Mouse (Mus musculus) adrenal gland, postnatal 14 days (tissue): ENCODE data around the gene Nucb1. TPM values are rescaled to one million over a fixed set of nuclear protein-coding genes. Genes with fewer than 3 reads are reported as not detected.
"Not testable (repeated sequence)": the region's sequence is repeated elsewhere in the genome, so short reads cannot be mapped to it uniquely, and the experiment has no call there.

ENCODE experiments used
- DNase-seq: peaks from one replicate; pipeline ENCODE4 v3.0.0; 2021; ENCODE audit warnings: mixed read lengths
- total RNA-seq: library from RNA; stranded (reverse); gene quantifications from 2 replicates; pipeline ENCODE4 v1.2.3, GENCODE M21; 2021

Gene Nucb1
- total RNA-seq, 1 experiment from 2014 or later, result 204 TPM

DNA sequence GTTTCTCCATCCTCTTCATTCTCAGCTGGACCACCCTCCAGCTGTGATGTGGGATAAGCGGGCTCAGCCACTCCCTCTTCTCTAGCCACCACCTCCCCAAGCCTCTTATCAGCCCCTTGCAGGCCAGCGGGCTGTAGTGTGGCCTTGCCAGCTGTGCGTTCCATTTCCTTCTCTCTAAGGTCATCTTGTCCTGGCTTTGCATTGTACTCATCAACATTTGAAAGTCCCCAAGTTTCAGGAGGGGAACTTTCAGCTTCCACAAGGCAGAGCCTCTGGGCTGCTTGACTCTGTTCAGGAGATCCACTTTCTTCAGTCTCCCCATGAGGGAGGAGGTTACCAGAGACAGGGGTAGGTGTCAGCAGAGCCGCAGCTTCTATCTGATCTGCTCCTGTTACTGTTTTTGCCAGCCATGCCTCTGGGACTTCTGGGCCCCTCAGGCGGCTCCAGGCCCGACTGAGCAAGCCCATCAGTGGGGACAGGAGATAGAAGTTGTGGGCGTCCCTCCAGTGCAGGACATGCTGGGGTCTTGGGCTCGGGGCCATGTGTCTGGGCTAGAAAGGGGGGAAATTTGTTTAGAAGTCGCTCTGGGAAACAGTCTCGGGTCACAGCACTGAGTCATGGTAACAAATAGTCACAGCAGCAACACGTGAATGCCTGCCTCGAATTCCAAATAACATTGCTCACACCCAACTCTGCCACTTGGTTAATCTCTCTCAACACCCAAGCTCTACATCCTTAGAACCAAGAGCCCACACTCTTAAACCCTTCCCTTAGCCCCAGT, 14.8 kb upstream of the Nucb1 start:
- peak; percentile 52 for DNase-seq

DNA sequence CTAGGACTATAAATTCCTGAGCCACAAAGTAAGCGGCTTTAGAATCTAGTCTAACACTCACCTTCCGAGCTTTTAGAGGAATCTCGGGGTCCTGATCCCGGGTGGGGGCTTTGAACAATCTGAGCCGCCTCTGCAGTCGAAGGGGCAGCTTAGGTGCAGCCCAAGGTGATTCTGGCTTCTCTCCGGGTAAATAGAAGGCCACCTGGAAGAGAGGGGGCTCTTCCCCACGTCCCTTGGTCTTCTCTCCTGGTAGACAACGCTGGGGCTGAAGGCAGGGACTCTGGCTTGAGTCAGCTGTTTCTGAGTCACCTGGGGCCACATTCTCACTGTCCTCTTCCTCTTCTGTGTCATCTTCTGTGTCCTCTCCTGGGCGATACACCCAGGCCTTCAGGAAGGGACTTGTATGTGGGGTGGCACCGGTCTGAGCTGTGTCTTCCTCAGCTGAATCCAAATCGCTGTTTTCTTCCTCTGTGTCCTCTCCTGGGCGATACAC, 13.5 kb upstream of the Nucb1 start:
- no peak for DNase-seq

DNA sequence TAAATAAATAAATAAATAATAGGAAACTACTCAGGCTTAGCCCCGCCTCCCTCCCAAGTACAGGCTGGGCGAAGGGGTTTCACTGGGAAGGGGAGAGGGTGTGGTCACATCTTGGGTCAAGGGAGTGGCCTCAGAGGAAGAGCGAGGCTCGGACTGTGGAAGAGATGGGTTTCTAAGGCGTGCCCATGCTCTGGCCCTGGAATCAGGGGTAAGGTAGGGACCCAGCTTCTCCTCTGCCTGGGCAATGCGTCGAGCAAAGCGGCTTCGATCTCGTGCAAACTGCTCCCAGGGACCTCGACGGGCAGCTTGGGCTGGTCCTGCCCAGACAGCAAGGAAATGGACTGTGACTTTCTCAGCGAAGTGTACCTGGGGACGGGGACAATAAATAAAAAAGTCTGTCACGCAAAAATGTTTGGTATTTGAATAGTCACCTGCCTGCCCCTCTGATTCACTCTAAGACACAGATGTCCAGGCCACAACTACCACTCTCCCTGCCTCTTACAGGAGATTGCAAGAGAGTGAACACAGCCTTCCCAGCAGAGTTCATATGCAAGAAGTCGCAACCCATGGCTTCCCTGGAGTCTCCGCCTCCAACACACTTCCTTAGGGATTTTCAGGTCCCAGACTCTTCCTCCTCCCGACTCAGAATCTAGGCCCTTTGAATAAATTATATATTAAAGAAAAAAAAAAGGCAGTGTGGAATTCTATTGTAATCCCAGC, 12.9 kb upstream of the Nucb1 start:
- no peak for DNase-seq

DNA sequence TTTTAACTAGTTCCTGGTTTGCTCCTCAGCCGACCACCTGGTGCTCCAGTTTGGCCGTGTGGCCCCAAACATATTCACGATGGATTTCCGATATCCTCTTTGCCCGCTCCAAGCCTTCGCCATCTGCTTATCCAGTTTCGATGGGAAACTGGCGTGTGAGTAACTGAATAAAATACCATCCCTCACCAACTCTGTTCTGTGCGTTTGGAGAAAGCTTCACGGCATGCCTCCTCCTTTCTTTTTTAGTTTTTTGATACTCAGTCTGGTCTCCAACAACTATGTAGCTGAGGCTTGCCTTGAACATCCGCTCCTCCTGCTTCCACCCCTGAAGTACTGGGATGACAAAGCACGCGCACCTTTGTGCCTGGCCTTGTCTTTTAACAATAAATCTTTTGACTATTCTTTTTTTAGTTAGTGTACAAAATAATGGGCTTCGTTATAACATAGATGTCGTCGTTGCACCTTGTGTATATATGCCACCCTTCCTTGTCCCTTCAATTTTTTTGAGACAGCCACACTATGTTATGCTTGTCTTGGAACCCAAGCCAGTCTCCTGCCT, 12.1 kb upstream of the Nucb1 start:
- no peak for DNase-seq

DNA sequence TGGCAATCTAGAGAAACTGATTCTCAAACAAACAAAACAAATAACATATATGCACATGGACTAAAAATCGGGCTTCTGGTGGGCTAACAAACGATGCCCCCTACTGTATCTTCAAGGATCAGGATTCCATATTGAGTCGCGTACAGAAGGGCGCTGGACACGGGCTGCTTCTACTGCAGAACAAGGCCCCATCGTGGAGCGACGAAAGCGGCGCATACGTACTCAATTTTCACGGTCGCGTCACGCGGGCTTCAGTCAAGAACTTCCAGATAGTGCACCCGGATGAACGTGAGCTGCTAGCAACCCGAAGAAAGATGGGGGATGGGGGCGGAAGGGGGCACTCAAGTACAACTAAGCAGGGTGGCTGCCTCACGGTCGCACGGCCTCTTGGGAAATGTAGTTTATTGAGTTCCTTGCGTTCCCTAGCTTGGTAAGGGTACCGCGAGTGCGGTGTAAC, 11.6 kb upstream of the Nucb1 start:
- DNase-seq, result peak; percentile 92

DNA sequence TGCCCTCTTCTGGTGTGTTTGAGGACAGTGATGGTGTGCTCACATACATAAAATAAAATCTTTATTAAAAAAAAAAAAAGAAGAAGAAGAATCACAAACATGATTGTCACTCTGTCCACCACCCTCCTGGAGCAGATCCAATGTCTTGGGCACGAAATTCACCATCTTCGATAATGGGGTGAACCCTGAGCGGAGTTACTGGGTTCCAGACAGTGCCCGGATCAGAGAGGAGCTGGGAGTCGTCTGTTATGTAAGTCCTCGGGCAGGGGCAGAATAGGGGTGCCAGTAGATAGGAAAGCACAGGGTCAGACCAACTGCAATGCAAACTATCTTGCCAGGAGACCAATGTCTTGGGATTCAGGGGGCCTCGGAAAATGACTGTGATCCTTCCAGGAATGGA, 10.4 kb upstream of the Nucb1 start:
- no peak for DNase-seq

DNA sequence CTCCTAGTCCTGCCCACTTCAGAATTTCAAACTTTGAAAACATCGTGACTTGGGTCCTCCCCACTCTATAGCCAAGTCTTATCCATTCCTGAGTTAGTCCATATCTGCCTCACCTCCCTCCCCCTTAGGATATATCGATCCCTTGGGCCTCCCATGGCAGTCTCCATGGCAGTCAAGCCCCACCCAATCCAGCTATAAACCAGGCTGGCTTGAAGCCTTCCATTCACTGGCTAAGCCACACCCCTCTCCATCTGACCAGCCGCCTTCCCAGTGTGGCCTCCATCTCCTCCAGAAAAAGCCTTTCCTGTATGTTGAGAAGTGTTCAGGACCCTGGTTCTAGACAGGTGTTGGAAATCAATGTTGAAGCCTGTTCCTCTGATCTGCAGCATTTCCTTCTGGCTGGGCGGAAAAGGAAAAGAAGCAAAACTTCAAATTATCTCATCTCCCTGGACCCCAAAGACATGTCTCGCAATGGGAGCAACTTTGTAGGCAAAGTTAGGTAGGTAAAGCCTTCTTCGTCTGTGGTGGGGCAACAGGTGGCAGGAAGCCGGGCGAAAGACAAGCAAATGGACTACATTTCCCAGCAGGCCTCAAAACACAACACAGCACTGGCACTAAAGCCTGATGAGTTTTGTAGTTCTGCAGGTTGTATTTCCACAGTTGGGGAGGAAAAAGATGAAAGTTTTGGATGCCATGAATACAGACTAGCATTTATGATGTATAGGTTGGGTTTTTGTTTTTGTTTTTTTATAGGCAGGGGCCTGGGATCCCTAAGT, 9.3 kb upstream of the Nucb1 start:
- DNase-seq, result no peak

DNA sequence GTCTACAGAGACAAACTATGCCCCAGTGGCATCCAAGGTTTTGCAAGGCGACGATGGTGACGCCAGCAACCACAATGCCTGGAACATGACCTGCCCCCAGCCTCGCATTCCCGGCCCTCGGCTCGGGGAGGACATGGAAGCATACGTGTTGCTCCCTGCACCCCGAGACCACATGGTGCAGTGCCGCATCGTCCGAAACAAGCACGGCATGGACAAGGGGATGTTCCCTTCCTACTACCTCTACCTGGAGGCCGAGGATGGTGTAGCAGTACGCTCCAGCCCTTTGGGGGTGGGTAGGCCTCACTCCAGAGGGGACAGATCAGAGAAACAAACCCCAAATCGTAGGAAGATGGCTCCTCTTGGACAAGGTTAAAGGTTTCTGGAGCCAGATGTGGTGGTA, 8.4 kb upstream of the Nucb1 start:
- DNase-seq, result no peak

DNA sequence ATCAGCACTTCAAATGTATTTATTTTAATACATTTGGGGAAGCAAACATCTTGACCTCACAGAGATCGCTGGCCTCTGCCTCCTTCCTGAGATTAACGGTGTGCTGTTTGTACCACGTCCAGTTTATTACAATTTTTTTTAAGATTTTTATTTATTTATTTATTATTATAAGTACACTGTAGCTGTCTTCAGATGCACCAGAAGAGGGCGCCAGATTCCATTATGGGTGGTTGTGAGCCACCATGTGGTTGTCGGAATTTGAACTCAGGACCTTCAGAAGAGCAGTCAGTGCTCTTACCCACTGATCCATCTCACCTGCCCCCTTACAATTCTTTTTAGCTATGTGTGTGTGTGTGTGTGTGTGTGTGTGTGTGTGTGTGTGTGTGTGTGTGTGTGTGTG, 6.6 kb upstream of the Nucb1 start:
- not testable (repeated sequence) for DNase-seq

DNA sequence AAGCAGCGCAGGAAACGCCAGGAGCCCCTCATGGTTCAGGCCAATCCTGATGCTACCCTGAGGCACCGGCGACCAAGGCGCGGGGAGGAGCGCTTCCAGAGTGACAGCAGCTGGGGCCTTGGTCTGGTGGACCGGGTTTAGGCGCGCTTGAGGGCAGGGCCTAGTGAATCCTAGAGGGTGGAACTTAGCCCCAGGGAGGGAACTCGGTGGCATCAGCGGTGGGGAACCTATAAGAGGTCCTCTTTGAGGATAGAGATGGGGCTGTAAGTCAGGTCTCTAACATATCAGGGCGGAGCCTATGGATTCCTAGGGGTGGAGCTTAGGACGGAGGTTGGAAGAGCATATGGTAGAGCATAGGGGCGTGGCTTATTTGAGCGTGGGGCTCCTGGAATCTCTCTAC, 5.2 kb upstream of the Nucb1 start:
- no peak for DNase-seq

DNA sequence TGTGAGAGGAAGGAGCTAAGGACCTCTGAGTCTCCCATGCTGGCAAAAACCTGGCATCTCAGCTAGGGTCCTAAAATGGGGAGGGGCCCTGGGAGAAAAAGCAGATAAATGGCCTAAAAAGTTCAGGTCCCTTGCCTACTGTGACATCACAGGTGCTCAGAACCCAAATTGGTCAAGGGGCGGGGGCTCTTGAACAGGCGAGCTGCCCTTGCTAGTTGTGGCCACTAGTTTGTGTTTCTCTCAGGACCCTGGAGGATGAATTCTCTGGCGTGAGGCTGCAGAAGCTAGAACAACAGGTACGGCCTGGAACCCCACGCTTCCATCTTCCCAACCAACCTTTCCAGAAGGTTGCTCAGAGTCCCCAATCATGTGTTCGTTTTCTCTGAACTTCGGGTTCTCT, 4.2 kb upstream of the Nucb1 start:
- no peak for DNase-seq

DNA sequence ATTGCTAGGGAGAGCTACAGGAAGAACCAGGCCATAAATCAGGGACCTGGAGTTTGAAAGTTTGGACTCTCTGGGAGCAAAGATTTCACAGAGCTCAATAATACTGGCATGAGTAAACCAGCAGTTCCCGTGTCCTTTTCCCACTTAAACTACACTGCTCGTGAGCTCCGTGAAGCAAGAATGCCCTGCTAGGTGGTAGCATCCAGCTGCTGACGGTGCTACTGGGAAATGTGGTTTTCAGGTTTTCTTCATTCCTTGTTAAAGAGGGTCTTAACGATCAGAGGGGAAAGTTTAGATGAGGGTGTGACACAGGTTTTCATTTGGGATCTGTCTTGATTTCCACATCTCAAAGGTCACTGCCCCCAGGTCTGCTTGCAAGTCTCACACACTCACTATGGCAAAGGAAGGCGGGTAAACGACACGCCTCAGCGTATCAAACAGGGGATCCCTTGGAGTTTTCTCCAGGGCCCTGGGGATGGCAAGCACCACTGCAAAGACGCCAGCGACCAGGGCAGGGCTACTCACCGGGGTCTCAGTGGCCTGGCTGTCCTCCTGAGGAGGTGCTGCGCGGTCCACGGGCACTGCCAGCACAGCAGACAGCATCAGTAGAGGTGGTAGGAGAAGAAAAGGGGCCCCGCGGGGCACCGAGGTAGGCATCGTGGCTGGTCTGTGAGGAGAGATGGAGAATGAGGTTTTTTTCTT, 874 bp downstream of the Nucb1 start:
- DNase-seq, result no peak

DNA sequence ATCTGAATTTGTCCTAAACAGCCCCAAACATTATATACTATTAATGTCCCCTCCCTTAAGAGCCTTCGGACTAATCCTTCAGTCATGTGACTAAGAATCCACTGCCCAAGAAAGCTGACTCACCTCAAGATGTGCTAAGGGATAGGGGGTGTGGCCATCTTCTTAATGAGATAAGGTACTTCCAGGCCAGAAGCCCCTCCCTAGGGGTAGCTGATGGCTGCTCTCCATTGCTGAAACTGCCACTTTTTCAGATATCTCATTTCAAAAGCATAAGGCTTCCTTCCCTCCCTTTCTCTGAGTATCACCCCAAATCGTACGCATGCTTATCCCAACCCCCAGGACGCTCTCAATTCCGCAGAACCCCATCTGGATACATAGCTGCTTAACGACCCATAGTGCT, 1.6 kb downstream of the Nucb1 start:
- DNase-seq, result no peak

DNA sequence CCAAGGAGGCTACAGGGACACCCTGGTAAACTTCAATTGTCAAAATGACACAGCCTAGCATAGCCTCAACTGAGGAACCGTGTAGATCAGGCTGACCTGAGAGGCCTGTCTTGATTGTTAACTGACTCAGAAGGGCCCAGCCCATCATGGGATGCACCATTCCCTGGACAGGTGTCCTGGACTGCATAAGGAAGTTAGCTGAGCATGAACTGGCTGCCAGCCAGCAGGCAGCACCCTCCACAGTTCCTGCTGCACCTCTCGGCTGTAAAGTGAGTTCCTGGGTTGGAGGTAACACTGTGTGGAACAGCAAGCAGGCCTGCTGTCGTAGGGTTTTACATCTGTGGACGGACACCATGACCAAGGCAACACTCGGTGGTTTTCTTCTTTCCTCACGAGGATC, 2.6 kb downstream of the Nucb1 start:
- no peak for DNase-seq

DNA sequence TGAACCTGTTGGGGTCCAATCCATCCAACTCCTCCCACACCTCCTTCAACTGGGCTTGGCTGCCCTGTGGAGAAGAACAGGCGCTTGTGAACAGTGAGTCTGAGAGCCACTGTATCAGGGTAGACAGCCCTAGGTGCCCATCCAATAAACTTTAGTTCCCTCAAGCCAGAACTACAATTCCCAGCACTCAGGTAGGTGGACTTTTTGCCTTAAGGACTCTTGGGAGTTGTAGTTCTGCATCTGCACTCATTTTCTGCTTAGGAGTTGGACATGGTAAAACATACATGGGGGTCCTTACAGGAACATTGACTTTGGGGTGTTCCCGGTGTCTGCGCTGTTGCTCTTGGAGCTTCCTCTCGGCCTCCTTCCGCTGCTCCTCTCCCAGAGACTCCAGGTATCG, 11.8 kb downstream of the Nucb1 start:
- no peak for DNase-seq

DNA sequence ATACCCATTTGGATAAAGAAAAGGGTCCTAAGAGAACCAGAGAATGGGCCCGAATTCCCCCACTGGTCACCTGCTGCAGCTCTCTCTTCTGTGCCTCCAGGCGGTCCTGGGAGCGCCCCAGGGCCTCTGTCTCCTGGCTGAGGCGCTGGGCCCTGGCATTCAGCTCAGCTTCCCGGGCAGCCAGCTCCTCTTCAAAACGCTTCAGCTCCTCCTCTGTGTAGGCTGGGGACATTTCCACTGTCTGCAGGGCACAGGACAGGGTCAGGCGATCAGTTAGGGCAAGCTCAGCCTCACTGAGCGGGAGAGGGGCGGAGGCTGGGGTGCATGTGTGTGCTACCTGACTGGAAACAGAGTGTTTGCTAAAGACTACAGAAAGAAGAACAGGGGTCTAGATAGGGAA, 15.7 kb downstream of the Nucb1 start:
- DNase-seq, result no peak

DNA sequence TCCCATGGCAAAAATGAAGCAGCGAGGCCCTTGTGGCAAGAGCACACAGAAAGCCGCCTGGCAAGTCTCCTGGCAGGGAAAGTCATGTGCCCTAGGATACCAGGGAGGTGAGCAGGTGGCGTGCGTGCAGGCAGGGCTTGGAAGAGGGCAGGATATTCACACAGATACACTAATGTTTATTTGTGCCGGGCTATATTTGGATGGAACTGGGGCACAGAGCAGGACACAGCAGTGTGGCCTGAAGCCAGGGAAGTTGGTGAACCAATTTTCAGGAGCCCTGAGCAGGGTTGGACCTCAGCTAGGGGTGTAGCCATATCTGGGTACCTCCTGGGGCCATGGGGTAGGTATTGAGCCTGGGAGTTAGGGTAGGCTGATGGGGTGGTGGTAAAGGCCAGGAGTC, 17.3 kb downstream of the Nucb1 start:
- peak; percentile 38 for DNase-seq

DNA sequence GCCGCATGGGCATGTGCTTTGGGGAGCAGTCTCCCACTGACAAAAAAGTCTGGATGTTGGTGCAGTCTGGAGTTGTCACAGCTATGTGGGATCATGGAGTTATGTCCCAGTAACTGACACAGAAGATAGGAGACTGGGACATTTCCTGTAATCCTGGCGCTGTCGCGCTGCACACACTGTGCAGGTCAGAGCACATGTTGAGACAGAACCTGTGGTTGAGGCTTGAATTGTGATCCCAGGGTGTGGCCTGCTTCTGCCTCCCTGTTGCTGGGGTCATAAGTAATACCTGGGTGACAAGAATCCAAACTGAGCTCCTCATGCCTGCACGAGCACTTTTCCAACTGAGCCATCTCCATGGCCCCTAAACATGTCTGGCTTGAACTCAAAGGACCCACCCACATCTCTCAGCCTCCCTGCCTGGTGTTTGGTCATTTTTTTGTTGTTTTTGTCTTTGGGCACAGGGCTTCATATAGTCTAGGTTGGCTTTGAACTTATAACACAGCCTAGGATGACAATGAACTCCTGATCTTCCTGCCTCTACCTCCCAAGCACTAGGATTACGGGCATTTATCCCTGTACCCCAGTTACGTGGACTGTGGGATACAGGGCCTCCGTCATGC, 17.9 kb downstream of the Nucb1 start:
- DNase-seq, result no peak

DNA sequence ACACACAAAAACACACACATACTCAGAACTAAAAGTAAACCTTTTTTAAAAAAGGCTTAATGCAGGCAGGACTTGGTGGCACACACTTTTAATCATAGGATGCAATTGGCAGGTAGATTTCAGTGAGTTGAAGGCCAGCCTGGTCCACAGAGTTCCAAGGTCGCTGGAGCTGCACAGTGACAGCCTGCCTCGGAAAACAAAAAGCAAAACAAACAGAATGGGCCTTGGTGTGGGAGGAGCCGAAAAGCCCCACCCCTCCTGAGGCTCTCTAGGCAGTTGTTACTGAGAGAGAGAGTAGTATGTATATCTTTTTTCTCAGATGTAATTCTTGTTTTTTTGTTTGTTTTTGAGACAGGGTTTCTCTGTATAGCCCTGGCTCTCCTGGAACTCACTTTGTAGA, 18.9 kb downstream of the Nucb1 start:
- peak; percentile 69 for DNase-seq

DNA sequence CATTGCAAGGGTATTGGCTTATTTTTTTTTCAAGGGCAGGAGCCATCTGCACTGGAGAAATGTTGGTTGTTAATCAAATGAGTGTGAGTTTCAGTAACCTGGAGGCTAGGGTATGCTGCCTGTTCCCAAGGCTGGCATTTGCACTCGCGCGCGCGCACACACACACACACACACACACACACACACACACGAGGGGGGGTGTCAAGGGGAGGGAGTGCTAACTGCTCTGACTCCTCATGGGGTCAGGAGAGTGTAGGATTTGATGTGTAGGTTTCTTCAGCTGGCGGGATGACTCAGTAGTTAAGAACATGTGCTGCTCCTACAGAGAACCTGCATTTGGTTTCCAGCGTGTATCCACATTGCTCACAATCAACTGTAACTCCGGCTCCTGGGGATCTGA, 19.4 kb downstream of the Nucb1 start:
- DNase-seq, result peak; percentile 65

DNA sequence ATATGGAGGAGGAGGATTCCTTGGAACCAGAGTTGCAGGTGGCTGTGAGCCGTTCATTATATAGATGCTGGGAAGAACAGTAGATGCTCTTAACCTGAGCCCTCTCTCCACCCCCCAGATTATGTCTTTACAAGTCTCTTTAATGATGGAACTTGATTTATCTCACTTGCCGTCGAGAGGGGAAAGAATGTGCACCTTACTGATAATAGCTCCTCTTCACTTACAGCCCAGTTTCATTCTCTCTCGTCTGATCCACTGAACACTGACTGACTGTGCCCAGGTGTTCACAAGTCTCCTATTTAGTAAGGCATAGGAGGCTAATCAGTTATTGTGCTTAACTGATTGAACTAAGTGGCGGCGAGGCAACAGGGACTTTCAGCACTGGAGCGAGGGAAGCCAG, 20.6 kb downstream of the Nucb1 start:
- no peak for DNase-seq
